Mouse (Mus musculus): ENCODE measurements at regions not wholly inside any gene's neighbourhood (a gene's known extent, or its start where the extent isn't known, plus 50 kb on each side); places are given as distances from the start of the nearest gene placed in this dataset.
"Not testable (repeated sequence)": the region's sequence is repeated elsewhere in the genome, so short reads cannot be mapped to it uniquely, and the experiment has no call there.

- Histone ChIP-seq H3K9ac (no peak overlapping the region), H3K9me3 (replicated peaks) (no peaks in the 10 kb centered on the region), H3K27ac (no peak overlapping the region), H3K4me1 (no peaks in the 10 kb centered on the region), H3K4me3 (no peak overlapping the region), H3K27me3 (replicated peaks) (no peaks in the 10 kb centered on the region), H3K4me2 (no peak overlapping the region), H3K36me3 (no peaks in the 10 kb centered on the region)
- 28% methylated on average over 3 of the region's 3 CpGs for WGBS (ENCODE audit: insufficient replicate concordance)
- ATAC-seq: no peak
Observed at GRCm38 (mm10) chr8:103577147-103577546, 524.3 kb upstream of the Cdh5 start.

DNA sequence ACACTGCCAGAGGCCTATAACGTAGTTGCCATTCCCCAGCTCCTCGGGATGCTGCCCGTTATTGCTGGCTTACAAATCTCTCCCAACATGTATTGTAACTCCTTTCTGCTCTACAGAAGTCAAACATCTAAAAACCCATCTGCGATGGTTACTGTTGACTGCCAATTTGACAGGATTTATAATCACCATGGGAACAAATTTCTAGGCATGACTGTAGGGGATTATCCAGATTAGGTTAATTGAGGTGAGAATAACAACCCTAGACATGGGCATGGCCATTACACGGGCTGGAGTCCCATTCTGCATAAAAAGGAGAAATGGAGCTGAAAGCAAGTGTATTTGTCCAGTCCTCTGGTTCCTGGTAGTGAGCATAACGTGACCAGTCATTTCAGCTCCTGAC, 523.4 kb upstream of the Cdh5 start:
- 71% methylated on average over 6 of the region's 6 CpGs for WGBS (ENCODE audit: insufficient replicate concordance)

GRCm38 (mm10) chr8:103608291-103608690, 493.1 kb upstream of the Cdh5 start:
- H3K9ac ChIP-seq: no peak overlapping the region
- 80% methylated on average over 6 of the region's 6 CpGs for WGBS (ENCODE audit: insufficient replicate concordance)
- no peak overlapping the region for H3K27ac ChIP-seq
- no peak overlapping the region for H3K4me2 ChIP-seq
- H3K4me1 ChIP-seq: no peaks in the 10 kb centered on the region
- no peak overlapping the region for H3K4me3 ChIP-seq
- H3K9me3 ChIP-seq (replicated peaks): no peaks in the 10 kb centered on the region
- H3K36me3 ChIP-seq: no peaks in the 10 kb centered on the region
- H3K27me3 ChIP-seq (replicated peaks): no peaks in the 10 kb centered on the region
- ATAC-seq: no peak

More for the DNA sequence above, 523.4 kb upstream of the Cdh5 start:
- no peak overlapping the region for H3K4me3 ChIP-seq
- H3K27ac ChIP-seq: no peak overlapping the region
- no peaks in the 10 kb centered on the region for H3K9me3 ChIP-seq (replicated peaks)
- H3K9ac ChIP-seq: no peak overlapping the region
- no peaks in the 10 kb centered on the region for H3K27me3 ChIP-seq (replicated peaks)
- H3K36me3 ChIP-seq: no peaks in the 10 kb centered on the region
- no peak for ATAC-seq
- H3K4me1 ChIP-seq: no peaks in the 10 kb centered on the region
- no peak overlapping the region for H3K4me2 ChIP-seq

DNA sequence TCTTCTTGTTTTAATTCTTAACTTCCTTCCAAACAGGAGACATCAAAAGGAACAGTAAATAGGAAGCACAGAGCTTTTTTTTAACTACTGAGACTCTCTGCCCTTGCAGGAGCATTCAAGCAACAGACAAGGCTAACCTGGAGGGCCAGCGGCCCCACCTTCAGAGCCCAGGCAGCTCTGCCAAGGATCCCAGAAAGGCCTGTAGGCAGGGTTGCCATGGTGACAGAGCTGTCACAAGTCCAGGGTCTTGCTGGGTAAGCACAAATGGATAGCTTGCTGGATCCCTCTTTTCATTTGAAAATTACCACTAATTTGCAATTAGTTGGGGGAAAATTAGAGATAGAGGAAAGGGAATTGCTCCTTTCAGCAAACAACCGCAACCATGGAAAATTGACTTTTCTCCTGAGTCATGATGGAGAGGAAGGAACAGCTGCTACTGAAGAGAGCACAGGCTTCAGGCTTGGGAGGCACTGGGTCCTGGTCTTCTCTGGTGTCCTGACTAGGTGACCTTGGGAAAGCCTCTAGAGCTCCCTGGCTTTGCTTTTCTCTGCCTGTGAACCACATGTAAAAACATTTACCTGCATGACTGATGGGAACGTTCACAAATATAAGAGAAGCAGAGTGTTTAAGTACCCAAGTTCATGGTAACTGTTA, 477.5 kb upstream of the Cdh5 start:
- no peak overlapping the region for H3K27ac ChIP-seq
- H3K27me3 ChIP-seq (replicated peaks): no peaks in the 10 kb centered on the region
- no peak overlapping the region for H3K4me2 ChIP-seq
- 61% methylated on average over 3 of the region's 3 CpGs for WGBS (ENCODE audit: insufficient replicate concordance)
- H3K9me3 ChIP-seq (replicated peaks): no peaks in the 10 kb centered on the region
- no peaks in the 10 kb centered on the region for H3K36me3 ChIP-seq
- ATAC-seq: no peak
- H3K4me1 ChIP-seq: no peaks in the 10 kb centered on the region
- no peak overlapping the region for H3K9ac ChIP-seq
- H3K4me3 ChIP-seq: no peak overlapping the region

GRCm38 (mm10) chr8:103625166-103625890, 476.1 kb upstream of the Cdh5 start:
- H3K9me3 ChIP-seq (replicated peaks): no peaks in the 10 kb centered on the region
- no peaks in the 10 kb centered on the region for H3K27me3 ChIP-seq (replicated peaks)
- H3K4me1 ChIP-seq: no peaks in the 10 kb centered on the region
- no peaks in the 10 kb centered on the region for H3K36me3 ChIP-seq
- no peak overlapping the region for H3K27ac ChIP-seq
- 56% methylated on average over 7 of the region's 7 CpGs for WGBS (ENCODE audit: insufficient replicate concordance)
- no peak overlapping the region for H3K4me3 ChIP-seq
- H3K9ac ChIP-seq: no peak overlapping the region
- H3K4me2 ChIP-seq: no peak overlapping the region
- no peak for ATAC-seq

DNA sequence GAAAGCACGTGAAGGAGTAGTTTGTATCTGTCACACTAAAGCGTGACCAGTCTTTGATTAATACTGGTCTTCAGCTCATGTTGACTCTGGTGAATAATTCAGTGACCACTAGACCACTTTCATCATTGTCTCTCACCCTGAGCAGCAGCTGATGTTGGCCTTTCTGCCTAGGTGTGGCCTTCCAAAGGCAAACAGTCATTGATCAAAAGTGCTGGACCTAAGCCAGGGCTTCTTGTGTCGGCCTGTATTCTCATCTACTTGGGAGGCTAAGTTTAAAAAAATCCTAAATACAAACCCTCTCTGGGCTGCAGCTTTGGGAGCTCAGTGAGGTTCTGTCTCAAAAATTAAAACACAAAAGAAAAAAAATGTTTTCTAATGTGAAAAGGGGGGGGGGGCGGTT, 475.0 kb upstream of the Cdh5 start:
- no peaks in the 10 kb centered on the region for H3K4me1 ChIP-seq
- H3K27ac ChIP-seq: no peak overlapping the region
- H3K36me3 ChIP-seq: no peaks in the 10 kb centered on the region
- no peaks in the 10 kb centered on the region for H3K9me3 ChIP-seq (replicated peaks)
- ATAC-seq: no peak
- no peak overlapping the region for H3K9ac ChIP-seq
- H3K4me3 ChIP-seq: no peak overlapping the region
- H3K4me2 ChIP-seq: no peak overlapping the region
- 56% methylated on average over 4 of the region's 4 CpGs for WGBS (ENCODE audit: insufficient replicate concordance)
- H3K27me3 ChIP-seq (replicated peaks): no peaks in the 10 kb centered on the region

DNA sequence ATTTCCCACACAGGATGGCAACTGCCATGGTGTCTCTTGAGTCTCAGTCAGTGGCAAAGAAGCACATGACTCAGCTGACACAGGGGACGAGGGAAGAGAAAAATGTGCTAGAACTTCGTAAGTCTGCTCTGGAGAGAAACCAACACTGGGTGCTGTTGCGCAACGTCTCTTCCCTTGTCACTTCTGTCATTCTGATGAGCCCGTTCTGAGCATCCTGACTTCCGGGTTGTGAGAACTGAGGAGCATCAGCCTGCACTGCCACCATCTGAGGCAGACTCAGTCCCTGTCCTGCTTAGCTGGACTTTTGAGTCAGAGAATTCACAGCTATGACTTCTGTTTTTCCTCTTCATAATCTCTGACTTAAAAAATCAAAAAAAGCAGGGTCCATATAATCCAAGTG, 468.9 kb upstream of the Cdh5 start:
- no peak overlapping the region for H3K4me3 ChIP-seq
- H3K27ac ChIP-seq: no peak overlapping the region
- H3K9me3 ChIP-seq (replicated peaks): no peaks in the 10 kb centered on the region
- H3K4me1 ChIP-seq: no peaks in the 10 kb centered on the region
- H3K9ac ChIP-seq: no peak overlapping the region
- H3K36me3 ChIP-seq: no peaks in the 10 kb centered on the region
- no peak overlapping the region for H3K4me2 ChIP-seq
- WGBS (ENCODE audit: insufficient replicate concordance): 41% methylated on average over 6 of the region's 6 CpGs
- no peak for ATAC-seq
- no peaks in the 10 kb centered on the region for H3K27me3 ChIP-seq (replicated peaks)

- WGBS (ENCODE audit: insufficient replicate concordance): 81% methylated on average over 14 of the region's 14 CpGs
- ATAC-seq: no peak
Observed at GRCm38 (mm10) chr8:103634951-103635350, 466.5 kb upstream of the Cdh5 start.

DNA sequence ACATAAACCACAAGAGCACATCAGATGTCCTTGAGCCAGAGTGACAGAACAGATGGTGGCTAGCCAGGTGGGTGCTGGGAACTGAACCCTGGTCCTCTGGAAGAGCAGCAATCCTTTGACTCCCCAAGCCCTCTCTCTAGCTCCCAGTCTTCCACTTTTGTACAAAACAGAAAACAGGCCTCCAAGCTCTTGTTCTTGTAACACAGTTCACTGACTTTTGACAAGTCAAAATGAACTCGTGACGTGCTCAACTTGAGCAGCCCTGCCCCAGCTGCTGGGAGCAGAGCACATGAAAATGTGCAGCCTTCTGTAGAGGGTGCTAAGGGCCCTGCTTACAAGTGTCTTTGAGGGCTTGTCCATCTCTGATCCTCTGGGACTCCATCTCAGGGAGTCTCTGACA, 457.8 kb upstream of the Cdh5 start:
- no peak overlapping the region for H3K4me2 ChIP-seq
- 83% methylated on average over 2 of the region's 2 CpGs for WGBS (ENCODE audit: insufficient replicate concordance)
- no peak for ATAC-seq
- H3K4me3 ChIP-seq: no peak overlapping the region
- H3K9me3 ChIP-seq (replicated peaks): no peaks in the 10 kb centered on the region
- H3K27ac ChIP-seq: no peak overlapping the region
- no peaks in the 10 kb centered on the region for H3K27me3 ChIP-seq (replicated peaks)
- H3K4me1 ChIP-seq: no peaks in the 10 kb centered on the region
- H3K36me3 ChIP-seq: no peaks in the 10 kb centered on the region
- no peak overlapping the region for H3K9ac ChIP-seq

More at GRCm38 (mm10) chr8:103634951-103635350, 466.5 kb upstream of the Cdh5 start:
- Histone ChIP-seq H3K9ac (no peak overlapping the region), H3K27ac (no peak overlapping the region), H3K4me1 (no peaks in the 10 kb centered on the region), H3K27me3 (replicated peaks) (no peaks in the 10 kb centered on the region), H3K36me3 (no peaks in the 10 kb centered on the region), H3K4me3 (no peak overlapping the region), H3K4me2 (no peak overlapping the region), H3K9me3 (replicated peaks) (no peaks in the 10 kb centered on the region)

DNA sequence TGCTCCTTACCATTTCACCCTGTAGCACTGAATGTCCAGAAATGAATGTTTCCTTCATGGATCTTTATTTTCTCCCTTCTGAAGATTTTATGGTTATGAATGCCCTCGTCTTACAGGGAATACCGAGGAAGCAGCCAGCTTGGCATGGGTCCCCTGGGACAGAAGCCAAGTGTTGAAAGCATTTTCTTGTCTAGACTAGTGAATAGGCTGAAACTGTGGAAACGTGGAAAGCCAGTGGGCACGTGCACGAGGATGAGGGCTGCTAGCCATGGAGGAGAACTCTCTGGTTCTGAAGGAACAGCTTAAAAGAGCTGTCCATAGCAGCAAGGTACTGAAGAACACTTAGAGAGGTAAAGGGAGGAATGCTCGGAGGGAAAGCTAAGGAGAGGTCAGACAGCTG, 457.3 kb upstream of the Cdh5 start:
- no peak overlapping the region for H3K4me3 ChIP-seq
- H3K27me3 ChIP-seq (replicated peaks): no peaks in the 10 kb centered on the region
- ATAC-seq: no peak
- H3K27ac ChIP-seq: no peak overlapping the region
- no peaks in the 10 kb centered on the region for H3K4me1 ChIP-seq
- no peaks in the 10 kb centered on the region for H3K9me3 ChIP-seq (replicated peaks)
- H3K9ac ChIP-seq: no peak overlapping the region
- H3K4me2 ChIP-seq: no peak overlapping the region
- no peaks in the 10 kb centered on the region for H3K36me3 ChIP-seq
- 58% methylated on average over 6 of the region's 6 CpGs for WGBS (ENCODE audit: insufficient replicate concordance)

- no peaks in the 10 kb centered on the region for H3K9me3 ChIP-seq (replicated peaks)
- H3K27me3 ChIP-seq (replicated peaks): no peaks in the 10 kb centered on the region
- no peak overlapping the region for H3K4me3 ChIP-seq
- H3K4me1 ChIP-seq: no peaks in the 10 kb centered on the region
- no peak for ATAC-seq
- no peaks in the 10 kb centered on the region for H3K36me3 ChIP-seq
- H3K4me2 ChIP-seq: no peak overlapping the region
- 70% methylated on average over 3 of the region's 3 CpGs for WGBS (ENCODE audit: insufficient replicate concordance)
- H3K27ac ChIP-seq: no peak overlapping the region
- H3K9ac ChIP-seq: no peak overlapping the region
Observed at GRCm38 (mm10) chr8:103644845-103645244, 456.6 kb upstream of the Cdh5 start.

- H3K4me1 ChIP-seq: no peaks in the 10 kb centered on the region
- no peak overlapping the region for H3K27ac ChIP-seq
- no peak overlapping the region for H3K9ac ChIP-seq
- H3K27me3 ChIP-seq (replicated peaks): no peaks in the 10 kb centered on the region
- ATAC-seq: no peak
- H3K4me3 ChIP-seq: no peak overlapping the region
- WGBS (ENCODE audit: insufficient replicate concordance): 73% methylated on average over 1 of the region's 1 CpGs
- H3K9me3 ChIP-seq (replicated peaks): no peaks in the 10 kb centered on the region
- H3K4me2 ChIP-seq: no peak overlapping the region
- no peaks in the 10 kb centered on the region for H3K36me3 ChIP-seq
Observed at GRCm38 (mm10) chr8:103664796-103665195, 436.6 kb upstream of the Cdh5 start.

DNA sequence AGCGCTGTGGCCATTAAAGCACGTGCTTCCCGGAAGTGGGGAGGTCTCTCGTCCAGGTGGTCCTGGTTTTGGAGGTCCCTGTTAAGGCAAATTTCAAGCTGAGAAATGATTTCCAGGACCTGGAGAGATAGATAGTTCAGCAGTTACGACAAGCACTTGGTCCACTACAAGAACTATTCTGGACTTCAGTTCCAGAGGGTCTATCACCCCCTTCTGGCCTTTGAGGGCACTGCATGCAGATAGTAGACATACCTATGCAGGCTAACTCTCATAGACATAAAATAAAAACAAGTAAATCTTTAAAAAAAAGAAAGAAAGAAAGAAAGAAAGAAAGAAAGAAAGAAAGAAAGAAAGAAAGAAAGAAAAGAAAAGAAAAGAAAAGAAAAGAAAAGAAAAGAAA, 415.2 kb upstream of the Cdh5 start:
- H3K9ac ChIP-seq; H3K9me3 ChIP-seq (replicated peaks); H3K4me1 ChIP-seq; H3K4me2 ChIP-seq; H3K27ac ChIP-seq; H3K27me3 ChIP-seq (replicated peaks); H3K4me3 ChIP-seq; ATAC-seq; H3K36me3 ChIP-seq: not testable (repeated sequence)
- 74% methylated on average over 5 of the region's 5 CpGs for WGBS (ENCODE audit: insufficient replicate concordance)
